Mouse (Mus musculus): ENCODE results near the gene Pdk3. TPM values are rescaled to one million over a fixed set of nuclear protein-coding genes. Genes with fewer than 3 reads are reported as not detected.

Gene Pdk3
- polyA plus RNA-seq, 1 experiment from 2014 or later = 101 TPM

DNA sequence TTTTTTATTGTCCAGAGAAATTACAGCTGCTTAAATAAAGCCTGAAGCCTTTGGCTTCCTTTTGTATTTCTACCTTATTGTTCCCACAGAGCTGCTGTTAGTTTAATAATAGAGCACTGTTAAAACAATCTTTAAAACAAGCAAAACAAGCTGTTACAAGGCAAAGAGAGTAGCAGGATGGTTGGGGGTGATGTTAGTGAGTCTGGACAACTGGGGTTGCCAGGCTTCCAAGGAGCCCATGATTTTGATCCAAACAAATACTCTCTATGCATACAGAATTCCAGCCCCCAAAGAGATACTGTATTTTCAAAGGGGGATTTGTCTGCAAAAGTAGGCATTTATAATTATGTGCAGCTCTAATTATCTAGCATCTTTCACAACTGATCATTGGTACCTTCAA is 99.6 kb downstream of the Pdk3 start:
- no peak overlapping the region for H3K4me2 ChIP-seq (ENCODE audit: low read depth, low read length)
- no peak overlapping the region for H3K4me3 ChIP-seq (ENCODE audit: low read length)
- no peaks in the 10 kb centered on the region for H3K9me3 ChIP-seq (replicated peaks; ENCODE audit: control insufficient read depth, low read length)
- no peak overlapping the region for H3K9ac ChIP-seq (ENCODE audit: low read length)
- no peaks in the 10 kb centered on the region for H3K27me3 ChIP-seq (ENCODE audit: control insufficient read depth, insufficient read depth, low read length)
- H3K4me1 ChIP-seq (ENCODE audit: control insufficient read depth, insufficient read depth, low read length) = no peaks in the 10 kb centered on the region
- no peak overlapping the region for H3K27ac ChIP-seq (ENCODE audit: low read length)
- ATAC-seq (replicated peaks; ENCODE audit: extremely low read depth, insufficient read depth, low FRiP score) = no peak
- H3K36me3 ChIP-seq (ENCODE audit: control insufficient read depth, insufficient read depth) = no peaks in the 10 kb centered on the region

- H3K4me2 ChIP-seq (ENCODE audit: low read depth, low read length) = no peak overlapping the region
- no peaks in the 10 kb centered on the region for H3K4me1 ChIP-seq (ENCODE audit: control insufficient read depth, insufficient read depth, low read length)
- no peaks in the 10 kb centered on the region for H3K27me3 ChIP-seq (ENCODE audit: control insufficient read depth, insufficient read depth, low read length)
- H3K9me3 ChIP-seq (replicated peaks; ENCODE audit: control insufficient read depth, low read length) = no peaks in the 10 kb centered on the region
- no peak overlapping the region for H3K4me3 ChIP-seq (ENCODE audit: low read length)
- H3K36me3 ChIP-seq (ENCODE audit: control insufficient read depth, insufficient read depth) = no peaks in the 10 kb centered on the region
- no peak overlapping the region for H3K27ac ChIP-seq (ENCODE audit: low read length)
- ATAC-seq (replicated peaks; ENCODE audit: extremely low read depth, insufficient read depth, low FRiP score) = no peak
- H3K9ac ChIP-seq (ENCODE audit: low read length) = no peak overlapping the region
- WGBS = 70% methylated on average over 8 of the region's 8 CpGs
These were observed 101.1 kb downstream of the Pdk3 start for GRCm38 (mm10) chrX:93730854-93731253.

GRCm38 (mm10) chrX:93729529-93729928 is 102.5 kb downstream of the Pdk3 start:
- Histone ChIP-seq H3K36me3 (ENCODE audit: control insufficient read depth, insufficient read depth) (no peaks in the 10 kb centered on the region), H3K4me2 (ENCODE audit: low read depth, low read length) (no peak overlapping the region), H3K9me3 (replicated peaks; ENCODE audit: control insufficient read depth, low read length) (no peaks in the 10 kb centered on the region), H3K4me3 (ENCODE audit: low read length) (no peak overlapping the region), H3K27me3 (ENCODE audit: control insufficient read depth, insufficient read depth, low read length) (no peaks in the 10 kb centered on the region), H3K9ac (ENCODE audit: low read length) (no peak overlapping the region), H3K27ac (ENCODE audit: low read length) (no peak overlapping the region), H3K4me1 (ENCODE audit: control insufficient read depth, insufficient read depth, low read length) (no peaks in the 10 kb centered on the region)
- ATAC-seq (replicated peaks; ENCODE audit: extremely low read depth, insufficient read depth, low FRiP score) = no peak
- WGBS = 78% methylated on average over 1 of the region's 1 CpGs

Other genes starting within 250 kb of the Pdk3 start
- 10.5 and 11.6 TPM in 2 replicates for gene Pola1, start 200.0 kb downstream of the Pdk3 start, polyA plus RNA-seq (2015; fragmentation: Nextera tagmentation; extraction: Ambion mirVana)
- gene Pcyt1b, start 177.3 kb downstream of the Pdk3 start, polyA plus RNA-seq (2015; fragmentation: Nextera tagmentation; extraction: Ambion mirVana) = 0.50 and 0.72 TPM in 2 replicates
- not detected in 2 replicates for gene AU015836, start 136.5 kb upstream of the Pdk3 start, polyA plus RNA-seq (2015; fragmentation: Nextera tagmentation; extraction: Ambion mirVana)

All from heart, embryonic 16.5 days (tissue).